Mouse (Mus musculus): ENCODE measurements around the gene Wdr90.
"Not testable (repeated sequence)": the region's sequence is repeated elsewhere in the genome, so short reads cannot be mapped to it uniquely, and the experiment has no call there.

The Wdr90 gene

GRCm38 (mm10) chr17:25877025-25877424 is 15.7 kb upstream of the Wdr90 start:
- no peak for DNase-seq (ENCODE audit: low spot score)

- no peak for DNase-seq (ENCODE audit: low spot score)
These were observed 15.1 kb upstream of the Wdr90 start for GRCm38 (mm10) chr17:25876347-25876915.

- DNase-seq (ENCODE audit: low spot score): peak; percentile 86
These were observed 14.2 kb upstream of the Wdr90 start for GRCm38 (mm10) chr17:25875171-25876136.

DNA sequence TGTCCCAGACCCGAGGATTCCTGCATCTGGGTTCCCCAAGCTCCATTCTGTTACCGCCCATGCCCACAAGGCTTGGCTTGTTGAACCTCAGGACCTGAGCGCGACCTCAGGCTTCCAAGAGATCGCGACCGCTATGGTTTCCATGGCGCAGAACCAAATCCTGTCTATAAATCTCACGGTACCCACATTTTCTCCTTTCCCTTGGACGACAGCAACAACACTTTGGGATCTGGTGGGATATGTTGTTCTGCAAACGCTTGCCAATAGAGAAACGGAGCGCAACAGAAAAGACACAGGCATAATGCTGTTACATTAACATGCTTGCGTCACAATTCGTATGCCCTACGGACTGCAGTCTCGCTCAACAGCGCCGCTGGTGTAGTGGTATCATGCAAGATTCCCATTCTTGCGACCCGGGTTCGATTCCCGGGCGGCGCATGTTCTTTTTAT is 13.4 kb upstream of the Wdr90 start, which contains the start of gene Mettl26:
Mettl26 (plus strand) TSS at position 354 of the 450 bp plus-strand sequence.
- DNase-seq (ENCODE audit: low spot score): peak; percentile 100

DNA sequence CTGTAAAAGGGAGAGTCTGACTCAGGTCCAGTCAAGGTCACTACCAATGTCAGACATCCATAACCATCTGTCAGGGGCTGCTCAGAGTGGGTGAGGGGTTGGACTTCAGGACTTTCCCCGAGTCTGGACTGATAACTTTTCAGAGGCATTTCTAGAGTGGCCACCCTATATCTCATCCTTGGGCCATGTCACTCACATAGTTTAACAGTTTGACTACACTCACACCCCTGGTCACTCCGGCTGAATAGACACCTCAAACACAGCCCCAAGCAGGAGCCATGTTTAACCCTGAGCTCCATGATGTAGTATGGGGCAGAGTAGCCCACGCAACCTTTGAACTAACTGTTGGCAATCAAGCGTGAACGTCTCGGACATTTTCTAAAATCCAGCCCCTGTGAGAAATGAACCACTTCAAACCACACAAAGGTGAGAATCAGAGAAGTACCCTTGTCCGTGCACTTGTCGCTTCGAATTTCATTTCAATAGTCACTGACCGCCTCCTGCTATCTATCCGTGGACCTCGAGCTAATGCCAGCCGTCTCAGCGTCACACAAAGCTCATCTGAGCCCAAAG is 12.9 kb upstream of the Wdr90 start:
- no peak for DNase-seq (ENCODE audit: low spot score)

GRCm38 (mm10) chr17:25873405-25874147 is 12.3 kb upstream of the Wdr90 start:
- DNase-seq (ENCODE audit: low spot score): no peak

GRCm38 (mm10) chr17:25872676-25873075 is 11.4 kb upstream of the Wdr90 start:
- DNase-seq (ENCODE audit: low spot score): no peak

DNA sequence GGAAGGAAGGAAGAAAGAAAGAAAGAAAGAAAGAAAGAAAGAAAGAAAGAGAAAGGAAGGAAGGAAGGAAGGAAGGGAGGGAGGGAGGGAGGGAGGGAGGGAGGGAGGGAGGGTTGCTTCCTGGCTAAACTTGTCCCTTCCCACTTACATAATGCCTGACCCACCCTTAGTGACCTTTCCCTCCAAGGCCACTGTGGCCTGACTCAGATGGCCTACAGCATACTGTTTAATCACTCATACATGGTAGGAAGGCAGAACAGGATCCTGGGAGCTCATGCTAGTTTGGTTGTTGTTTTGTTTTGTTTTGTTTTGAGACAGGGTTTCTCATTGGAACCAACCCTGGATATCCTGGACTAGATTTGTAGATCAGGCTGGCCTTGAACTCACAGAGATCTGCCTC is 10.3 kb upstream of the Wdr90 start:
- DNase-seq (ENCODE audit: low spot score): not testable (repeated sequence)

GRCm38 (mm10) chr17:25869954-25870353 is 8.7 kb upstream of the Wdr90 start:
- no peak for DNase-seq (ENCODE audit: low spot score)

- no peak for DNase-seq (ENCODE audit: low spot score)
These were observed 8.2 kb upstream of the Wdr90 start for GRCm38 (mm10) chr17:25869498-25869897.

DNA sequence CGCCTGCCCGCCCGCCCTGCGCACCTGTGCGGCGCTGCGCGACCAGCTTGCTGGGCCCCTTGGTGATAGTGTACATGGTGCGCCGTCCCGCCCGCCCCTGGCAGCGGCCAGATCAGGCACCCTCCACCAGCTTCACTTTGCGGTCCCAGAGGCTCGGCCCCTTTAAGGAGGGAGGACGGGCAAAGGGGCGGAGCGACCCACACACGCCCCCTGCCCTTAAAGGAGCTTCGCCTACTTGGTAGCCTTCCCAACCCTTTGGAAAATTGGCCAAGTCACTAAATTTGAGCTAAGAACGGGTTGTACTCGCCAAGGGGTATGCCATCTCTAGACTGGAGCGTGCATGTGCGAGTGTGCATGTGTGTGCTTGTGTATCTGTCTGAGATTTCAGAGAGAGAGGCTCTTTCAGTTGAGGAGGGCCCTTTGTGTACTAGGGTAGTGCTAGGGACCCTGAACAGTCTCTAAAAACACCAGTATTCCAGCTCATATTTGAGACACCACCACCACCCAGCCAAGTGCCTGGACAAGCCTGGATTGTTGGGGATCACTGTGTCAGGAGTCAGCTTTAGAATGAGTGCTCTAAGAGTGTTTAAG is 7.4 kb upstream of the Wdr90 start, which contains the start of gene Mcrip2:
Mcrip2 (minus strand) TSS at position 164 of the 591 bp plus-strand sequence.
- DNase-seq (ENCODE audit: low spot score): no peak

DNA sequence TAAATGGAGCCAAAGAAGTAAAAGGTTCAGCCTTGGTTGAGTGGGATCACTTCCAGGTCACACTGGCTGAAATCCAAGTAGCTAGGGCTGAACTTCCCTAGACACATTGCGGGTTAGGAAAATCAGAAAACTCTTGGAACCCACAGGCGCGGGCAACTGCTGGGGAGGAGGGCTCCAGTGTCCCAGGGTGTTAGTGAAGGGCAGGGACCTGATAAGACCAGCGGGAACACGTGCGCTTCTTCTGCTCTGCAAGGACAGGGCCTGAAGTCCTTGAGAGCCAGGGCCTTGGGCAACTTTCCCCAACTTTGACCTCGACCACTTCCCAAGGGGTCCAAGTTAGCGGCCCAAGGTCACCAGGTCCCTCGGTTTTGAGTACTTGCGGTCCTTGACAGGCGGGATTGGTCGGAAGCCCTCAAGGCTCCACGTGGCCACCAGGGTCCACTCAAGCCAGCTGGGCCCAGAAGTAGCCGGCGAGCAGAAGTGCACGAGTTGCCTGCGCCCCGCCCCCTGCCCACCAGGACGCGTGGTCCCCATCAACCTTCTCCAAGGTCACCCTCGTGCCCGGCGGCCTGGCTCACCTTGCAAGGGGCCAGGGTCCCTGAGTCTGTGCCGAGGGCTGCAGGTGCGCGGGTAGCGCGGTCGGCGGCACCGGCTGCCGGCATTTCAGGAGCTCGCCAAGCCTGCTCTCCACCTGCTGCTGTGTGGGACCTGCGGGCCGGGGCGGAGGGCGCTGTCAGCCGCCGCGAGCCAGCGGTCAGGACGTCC is 6.7 kb upstream of the Wdr90 start:
- DNase-seq (ENCODE audit: low spot score): no peak

DNA sequence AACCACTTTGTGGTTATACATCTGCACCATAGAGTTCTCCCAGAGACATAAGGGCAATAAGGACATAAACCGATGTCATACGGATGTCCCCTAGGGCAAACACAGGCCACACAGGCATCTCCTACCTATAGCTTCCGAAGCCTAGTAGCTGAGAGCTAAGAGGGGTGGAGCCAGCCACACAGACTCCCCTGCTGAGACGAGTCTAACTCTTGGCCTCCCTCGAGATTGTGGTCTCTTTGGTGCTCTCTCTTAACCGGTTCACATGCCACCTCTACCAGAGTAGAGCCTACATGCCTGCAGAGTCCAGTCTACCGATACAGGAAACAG is 6.2 kb upstream of the Wdr90 start:
- no peak for DNase-seq (ENCODE audit: low spot score)

DNA sequence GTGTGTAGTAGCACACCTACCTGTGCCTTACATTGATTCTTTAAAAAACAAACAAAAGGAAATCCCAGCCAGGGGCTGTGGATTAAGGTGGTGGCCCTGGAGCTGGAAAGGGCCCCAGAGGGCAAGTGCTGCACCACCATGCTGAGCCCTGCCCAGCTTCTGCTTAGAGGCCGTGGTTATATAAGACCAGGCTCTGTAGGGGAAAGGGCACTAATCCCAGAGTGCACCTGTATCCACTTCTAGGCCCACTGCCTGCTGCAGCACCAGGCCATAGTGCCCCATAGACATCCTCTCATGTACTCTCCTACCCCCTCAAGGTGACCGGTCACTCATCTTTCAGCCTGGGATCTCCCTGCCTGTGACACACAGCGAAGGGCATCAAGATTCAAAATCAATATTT is 4.9 kb upstream of the Wdr90 start:
- DNase-seq (ENCODE audit: low spot score): no peak

DNA sequence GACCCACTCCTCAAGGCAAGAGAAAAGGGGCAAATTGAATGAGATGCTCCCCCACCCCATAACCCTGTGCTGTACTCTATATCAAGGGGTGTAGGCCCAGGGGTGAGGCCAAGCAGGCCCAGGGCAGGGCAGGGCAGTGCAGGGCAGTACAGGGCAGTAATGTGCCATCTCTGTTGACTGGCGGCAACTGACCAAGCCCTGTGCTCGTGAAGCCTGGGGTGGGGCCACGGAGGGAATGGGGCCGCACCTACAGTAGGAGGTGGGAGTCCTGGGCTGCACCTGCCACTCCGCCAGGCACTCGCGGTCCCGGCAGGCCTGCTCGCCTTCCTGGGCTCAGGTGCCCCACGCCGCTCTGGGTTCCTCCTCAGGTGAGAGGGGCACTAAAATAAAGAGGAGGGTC is 4.0 kb upstream of the Wdr90 start:
- no peak for DNase-seq (ENCODE audit: low spot score)

GRCm38 (mm10) chr17:25864311-25864710 is 3.0 kb upstream of the Wdr90 start:
- DNase-seq (ENCODE audit: low spot score): no peak

- DNase-seq (ENCODE audit: low spot score): no peak
These were observed 2.4 kb upstream of the Wdr90 start for GRCm38 (mm10) chr17:25863681-25864080.

DNA sequence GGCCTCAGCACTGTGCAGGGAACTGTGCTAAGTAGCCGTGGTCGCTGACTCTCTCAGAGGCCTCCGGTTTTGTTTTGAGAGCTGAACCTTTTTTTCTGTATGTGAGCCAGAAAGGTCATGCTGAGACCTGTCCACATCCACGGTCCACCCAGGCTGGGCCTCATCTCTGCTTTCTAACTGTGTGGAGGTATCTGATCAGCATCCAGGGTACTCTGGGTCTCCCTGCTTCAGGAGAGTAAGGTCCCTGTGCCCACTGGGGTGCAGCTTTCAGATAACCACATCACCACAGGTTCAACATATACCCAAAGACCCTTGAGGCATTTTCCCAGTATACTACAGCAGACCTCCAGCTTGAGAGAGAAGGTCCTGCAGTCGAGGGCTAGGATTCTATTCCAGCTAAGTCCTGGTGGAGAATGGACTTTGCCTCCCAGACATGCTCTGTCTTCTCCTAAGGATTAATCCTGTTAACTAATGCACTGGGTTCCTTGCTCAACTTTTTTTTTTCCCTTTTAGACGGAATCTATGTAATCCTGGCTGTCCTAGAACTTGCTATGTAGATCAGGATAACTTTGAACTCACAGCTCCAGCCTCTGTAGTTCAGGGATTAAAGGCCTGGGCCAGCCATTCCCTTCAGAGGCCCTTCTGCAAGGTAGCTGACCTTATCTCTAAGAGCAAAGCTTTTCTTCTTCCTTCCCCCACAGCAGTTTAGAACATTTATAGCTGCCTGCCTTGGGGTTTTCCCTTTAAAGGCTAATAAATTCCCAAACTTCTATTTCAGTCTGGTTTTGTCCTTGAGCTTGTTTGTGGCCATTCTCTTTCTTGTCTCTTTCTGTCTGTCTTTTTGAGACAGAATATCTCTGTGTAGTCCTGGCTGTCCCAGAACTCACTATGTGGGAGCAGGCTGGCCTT is 657 bp upstream of the Wdr90 start:
- no peak for DNase-seq (ENCODE audit: low spot score)

- no peak for DNase-seq (ENCODE audit: low spot score)
These were observed 1.1 kb downstream of the Wdr90 start for GRCm38 (mm10) chr17:25860229-25860628.

GRCm38 (mm10) chr17:25844396-25844901 is 16.9 kb downstream of the Wdr90 start, which contains the start of gene Rhot2:
TSS of gene Rhot2 (minus strand) at chr17:25844851.
- DNase-seq (ENCODE audit: low spot score): peak; percentile 83
